Mouse (Mus musculus): Measurements from ENCODE around the gene Calr4.

- TF ChIP-seq CTCF (conservative IDR thresholded peaks at IDR 0.05 in 1 of 2, IDR thresholded peaks at IDR 0.05 in 1 of 2; ENCODE audit: low read depth in 2 of 2, low read length in 2 of 2), result no peak
- TF ChIP-seq ELF1 (IDR thresholded peaks at IDR 0.05; ENCODE audit: low read depth, low read length), result no peak
- TF ChIP-seq MYC (IDR thresholded peaks at IDR 0.05; ENCODE audit: low read depth, low read length), result no peak
- TF ChIP-seq ZC3H11A (IDR thresholded peaks at IDR 0.05; ENCODE audit: low read depth, low read length), result no peak
- no peak for TF ChIP-seq POLR2A (IDR thresholded peaks at IDR 0.05; ENCODE audit: low read depth, low read length)
- TF ChIP-seq RCOR1 (conservative IDR thresholded peaks at IDR 0.05; ENCODE audit: low read depth, low read length), result no peak
- no peak for TF ChIP-seq GABPA (IDR thresholded peaks at IDR 0.05; ENCODE audit: insufficient replicate concordance, low read depth, low read length)
- TF ChIP-seq E2F4 (IDR thresholded peaks at IDR 0.05; ENCODE audit: insufficient replicate concordance, low read depth, low read length), result no peak
- TF ChIP-seq ZKSCAN1 (IDR thresholded peaks at IDR 0.05; ENCODE audit: borderline replicate concordance, low read depth, low read length), result no peak
Observed at GRCm38 (mm10) chr4:109220441-109220940, 13.8 kb upstream of the Calr4 start.
